Mouse (Mus musculus) liver, embryonic 13.5 days (tissue): ENCODE data around the gene Ttc23. TPM values are rescaled to one million over a fixed set of nuclear protein-coding genes. Genes with fewer than 3 reads are reported as not detected.

ENCODE experiments used
- ATAC-seq: fragments of 200-750 bp; cut with Nextera tagmentation; 2 replicates; pipeline ENCODE4 v1.8.0; 2017; ENCODE audit warnings: low read depth, mild to moderate bottlenecking, moderate number of reproducible peaks, moderate library complexity
- DNase-seq: peaks from one replicate; pipeline ENCODE4 v3.0.0; 2022
- H3K27ac ChIP-seq: fragments of 300-500 bp; sonication (generic); 2 replicates; pipeline ENCODE4 v1.5.1; 2015; ENCODE audit warnings: moderate library complexity, mild to moderate bottlenecking, inconsistent platforms
- H3K27me3 ChIP-seq: fragments of 300-500 bp; sonication (generic); 2 replicates; pipeline ENCODE4 v1.6.1; 2015; ENCODE audit warnings: mild to moderate bottlenecking, inconsistent platforms
- H3K36me3 ChIP-seq: fragments of 300-500 bp; sonication (generic); 2 replicates; pipeline ENCODE4 v1.6.1; 2015; ENCODE audit warnings: mild to moderate bottlenecking, inconsistent platforms
- H3K4me1 ChIP-seq: fragments of 300-500 bp; sonication (generic); replicated peaks from 2 replicates; pipeline ENCODE4 v1.6.1; 2015; ENCODE audit warnings: inconsistent platforms
- H3K4me2 ChIP-seq: fragments of 300-500 bp; sonication (generic); 2 replicates; pipeline ENCODE4 v1.6.1; 2015; ENCODE audit warnings: inconsistent platforms, mild to moderate bottlenecking, moderate library complexity
- H3K4me3 ChIP-seq: fragments of 300-500 bp; sonication (generic); replicated peaks from 2 replicates; pipeline ENCODE4 v1.5.1; 2015; ENCODE audit warnings: mild to moderate bottlenecking, inconsistent platforms
- H3K9ac ChIP-seq: fragments of 300-500 bp; sonication (generic); 2 replicates; pipeline ENCODE4 v1.6.1; 2015; ENCODE audit warnings: mild to moderate bottlenecking, inconsistent platforms
- H3K9me3 ChIP-seq: fragments of 300-500 bp; sonication (generic); replicated peaks from 2 replicates; pipeline ENCODE4 v1.6.1; 2016; ENCODE audit warnings: inconsistent platforms
- WGBS: fragments of 180-500 bp; shearing (Covaris S2); methylation state at CpG from one replicate; pipeline ENCODE4 v1.1.7; 2015; ENCODE audit not compliant: insufficient replicate concordance; 5-methylcytosine and 5-hydroxymethylcytosine counted together
- polyA plus RNA-seq: library from polyadenylated mRNA; unstranded; fragments of >200 nt; fragmentation: Nextera tagmentation; extraction: Ambion mirVana; gene quantifications from 2 replicates; pipeline ENCODE4 v1.2.1, GENCODE M21; 2015

Gene Ttc23
- polyA plus RNA-seq: 4.3 and 4.9 TPM in 2 replicates

DNA sequence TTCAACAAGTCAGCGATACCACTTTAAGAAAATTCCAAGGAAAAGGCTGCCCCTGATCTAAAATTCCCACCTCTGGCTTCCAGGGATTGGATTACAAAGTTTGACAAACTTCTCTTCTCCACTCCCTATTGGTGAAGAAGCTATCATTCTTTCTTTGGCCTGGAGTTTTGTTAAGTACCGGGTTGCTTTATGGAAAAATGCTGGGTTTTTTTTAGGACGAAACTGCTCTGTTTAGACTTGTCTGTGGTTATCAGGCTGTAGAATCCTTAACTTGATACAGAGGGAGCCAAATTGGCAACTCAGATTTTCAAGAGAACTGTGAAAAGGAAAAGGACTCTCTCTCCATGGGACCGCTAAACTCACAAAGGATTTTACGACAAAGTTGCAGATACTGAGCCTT is at the start of gene Ttc23:
TSS of gene Ttc23 (plus strand) at position 134 of the 400 bp plus-strand sequence.
- peak within 1 kb of the TSS; percentile 87 for H3K4me2 ChIP-seq
- peak within 1 kb of the TSS; percentile 81 for H3K4me3 ChIP-seq
- H3K27ac ChIP-seq: no peak within 1 kb of the TSS
- H3K36me3 ChIP-seq: no peaks in the 10 kb centered on the region
- H3K4me1 ChIP-seq: peaks cover 21% of the 10 kb centered on the region
- H3K9ac ChIP-seq: peak within 1 kb of the TSS; percentile 89
- ATAC-seq (no peak), DNase-seq (no peak)
- 36% methylated on average over 5 of the region's 5 CpGs for WGBS
- no peaks in the 10 kb centered on the region for H3K9me3 ChIP-seq
- H3K27me3 ChIP-seq: no peaks in the 10 kb centered on the region

DNA sequence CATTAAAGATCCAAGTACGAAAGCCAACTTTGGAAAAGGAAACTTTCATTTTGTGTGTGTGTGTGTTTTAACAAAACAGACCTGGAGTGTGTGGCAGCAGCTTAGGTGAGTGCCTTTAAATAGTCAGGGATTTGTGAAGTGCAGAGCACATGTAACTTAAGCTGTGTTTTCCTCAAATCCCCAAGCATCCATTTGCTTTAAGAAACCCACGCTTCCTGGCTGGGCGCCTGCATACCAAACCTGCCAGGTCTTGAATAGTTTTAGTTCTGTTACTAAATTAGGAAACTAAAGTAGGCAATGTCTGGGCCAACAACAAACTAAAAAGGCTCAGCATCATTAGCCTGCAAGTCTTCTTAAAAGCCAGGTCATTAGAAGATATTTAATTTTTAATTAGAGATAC is 49.2 kb upstream of the Ttc23 start:
- no peak for ATAC-seq
- no peaks in the 10 kb centered on the region for H3K9me3 ChIP-seq
- WGBS: 77% methylated on average over 3 of the region's 3 CpGs
- no peak for DNase-seq
- H3K4me2 ChIP-seq: no peak overlapping the region
- H3K27me3 ChIP-seq: no peaks in the 10 kb centered on the region
- H3K4me1 ChIP-seq: peaks cover 4% of the 10 kb centered on the region; the same call in 1 of the 2 replicates
- H3K36me3 ChIP-seq: no peaks in the 10 kb centered on the region
- no peak overlapping the region for H3K4me3 ChIP-seq
- H3K27ac ChIP-seq: no peak overlapping the region
- no peak overlapping the region for H3K9ac ChIP-seq

- Histone ChIP-seq H3K4me2 (no peak overlapping the region), H3K27me3 (no peaks in the 10 kb centered on the region), H3K36me3 (no peaks in the 10 kb centered on the region), H3K9me3 (no peaks in the 10 kb centered on the region), H3K4me3 (no peak overlapping the region), H3K4me1 (no peaks in the 10 kb centered on the region), H3K9ac (no peak overlapping the region), H3K27ac (no peak overlapping the region)
- ATAC-seq: no peak
- no peak for DNase-seq
- WGBS: 68% methylated on average over 6 of the region's 6 CpGs
Observed at GRCm38 (mm10) chr7:67605114-67605513, 42.1 kb upstream of the Ttc23 start.

DNA sequence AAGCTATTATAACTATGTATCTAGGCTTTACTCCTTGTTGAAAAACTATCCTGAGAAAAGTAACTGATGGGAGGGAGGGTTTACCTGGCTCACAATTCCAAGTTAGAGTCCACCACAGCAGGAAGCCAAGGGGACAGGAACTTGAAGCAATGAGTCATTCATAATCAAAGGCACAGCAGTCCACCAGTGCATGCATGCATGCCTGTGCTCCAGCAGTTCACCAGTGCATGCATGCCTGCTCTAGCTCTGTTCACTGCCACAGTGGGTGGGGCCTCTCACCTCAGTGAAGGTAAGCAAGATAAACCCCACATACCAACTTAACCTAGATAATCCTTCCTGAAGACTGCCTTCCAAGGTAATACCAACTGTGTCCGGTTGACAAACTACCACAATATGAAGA is 41.0 kb upstream of the Ttc23 start:
- WGBS: 59% methylated on average over 1 of the region's 1 CpGs

GRCm38 (mm10) chr7:67607669-67608347 is 39.4 kb upstream of the Ttc23 start:
- H3K27me3 ChIP-seq: no peaks in the 10 kb centered on the region
- no peaks in the 10 kb centered on the region for H3K4me1 ChIP-seq
- 69% methylated on average over 5 of the region's 5 CpGs for WGBS
- DNase-seq: no peak
- no peak overlapping the region for H3K4me3 ChIP-seq
- H3K9ac ChIP-seq: no peak overlapping the region
- ATAC-seq: no peak
- H3K27ac ChIP-seq: no peak overlapping the region
- H3K4me2 ChIP-seq: no peak overlapping the region
- no peaks in the 10 kb centered on the region for H3K36me3 ChIP-seq
- H3K9me3 ChIP-seq: no peaks in the 10 kb centered on the region

More for the DNA sequence above, 41.0 kb upstream of the Ttc23 start:
- H3K4me2 ChIP-seq: no peak overlapping the region
- no peaks in the 10 kb centered on the region for H3K9me3 ChIP-seq
- no peaks in the 10 kb centered on the region for H3K4me1 ChIP-seq
- DNase-seq (no peak), ATAC-seq (no peak)
- no peak overlapping the region for H3K4me3 ChIP-seq
- no peak overlapping the region for H3K27ac ChIP-seq
- no peaks in the 10 kb centered on the region for H3K27me3 ChIP-seq
- no peak overlapping the region for H3K9ac ChIP-seq
- H3K36me3 ChIP-seq: no peaks in the 10 kb centered on the region

- H3K27me3 ChIP-seq: no peaks in the 10 kb centered on the region
- 72% methylated on average over 4 of the region's 4 CpGs for WGBS
- H3K27ac ChIP-seq: no peak overlapping the region
- H3K9ac ChIP-seq: no peak overlapping the region
- H3K4me3 ChIP-seq: no peak overlapping the region
- no peaks in the 10 kb centered on the region for H3K4me1 ChIP-seq
- ATAC-seq (no peak), DNase-seq (no peak)
- H3K4me2 ChIP-seq: no peak overlapping the region
- H3K36me3 ChIP-seq: no peaks in the 10 kb centered on the region
- no peaks in the 10 kb centered on the region for H3K9me3 ChIP-seq
Observed at GRCm38 (mm10) chr7:67608348-67609024, 38.7 kb upstream of the Ttc23 start.

- Histone ChIP-seq H3K4me2 (no peak overlapping the region), H3K27ac (no peak overlapping the region), H3K4me3 (no peak overlapping the region), H3K9ac (no peak overlapping the region), H3K9me3 (no peaks in the 10 kb centered on the region), H3K27me3 (no peaks in the 10 kb centered on the region), H3K4me1 (no peaks in the 10 kb centered on the region), H3K36me3 (no peaks in the 10 kb centered on the region)
- WGBS: 52% methylated on average over 10 of the region's 10 CpGs
- DNase-seq: no peak
- no peak for ATAC-seq
Observed at GRCm38 (mm10) chr7:67613795-67614463, 33.3 kb upstream of the Ttc23 start.

GRCm38 (mm10) chr7:67614464-67614861 is 32.7 kb upstream of the Ttc23 start:
- Histone ChIP-seq H3K4me1 (no peaks in the 10 kb centered on the region), H3K4me2 (no peak overlapping the region), H3K36me3 (no peaks in the 10 kb centered on the region), H3K9me3 (no peaks in the 10 kb centered on the region), H3K9ac (no peak overlapping the region), H3K4me3 (no peak overlapping the region), H3K27me3 (no peaks in the 10 kb centered on the region), H3K27ac (no peak overlapping the region)
- DNase-seq (no peak), ATAC-seq (no peak)
- WGBS: 67% methylated on average over 7 of the region's 7 CpGs

- Histone ChIP-seq H3K4me3 (no peak overlapping the region), H3K9ac (no peak overlapping the region), H3K27me3 (no peaks in the 10 kb centered on the region), H3K4me2 (no peak overlapping the region), H3K36me3 (no peaks in the 10 kb centered on the region), H3K4me1 (no peaks in the 10 kb centered on the region), H3K9me3 (no peaks in the 10 kb centered on the region), H3K27ac (no peak overlapping the region)
- WGBS: 58% methylated on average over 4 of the region's 4 CpGs
- no peak for DNase-seq
- no peak for ATAC-seq
Observed at GRCm38 (mm10) chr7:67616890-67617289, 30.3 kb upstream of the Ttc23 start.

- Histone ChIP-seq H3K27me3 (no peaks in the 10 kb centered on the region), H3K27ac (no peak overlapping the region), H3K4me3 (no peak overlapping the region)
Observed at GRCm38 (mm10) chr7:67617646-67618045, 29.6 kb upstream of the Ttc23 start.

DNA sequence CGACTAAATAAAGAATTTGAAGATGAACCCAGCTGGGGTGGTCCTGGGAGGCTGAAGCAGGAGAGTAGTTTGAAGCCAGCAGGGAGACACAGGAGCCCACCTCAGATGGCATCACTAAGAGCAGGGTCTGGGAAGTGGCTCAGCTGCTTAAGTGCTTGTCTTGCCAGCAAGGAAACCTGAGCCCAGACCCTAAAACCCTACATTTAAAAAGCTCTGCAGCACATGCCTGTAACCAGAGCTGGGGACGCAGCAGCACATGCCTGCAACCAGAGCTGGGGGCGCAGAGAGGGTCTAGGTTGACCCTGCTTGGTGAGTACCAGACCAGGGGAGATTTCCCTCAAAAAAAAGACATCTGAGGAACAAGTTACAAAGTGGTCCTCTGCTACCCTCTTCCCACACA is 28.9 kb upstream of the Ttc23 start:
- Histone ChIP-seq H3K9me3 (no peaks in the 10 kb centered on the region), H3K4me3 (no peak overlapping the region), H3K9ac (no peak overlapping the region), H3K36me3 (no peaks in the 10 kb centered on the region), H3K27ac (no peak overlapping the region), H3K4me2 (no peak overlapping the region), H3K27me3 (no peaks in the 10 kb centered on the region), H3K4me1 (no peaks in the 10 kb centered on the region)
- ATAC-seq: no peak
- DNase-seq: no peak
- WGBS: 63% methylated on average over 3 of the region's 3 CpGs

More at GRCm38 (mm10) chr7:67617646-67618045, 29.6 kb upstream of the Ttc23 start:
- 87% methylated on average over 10 of the region's 10 CpGs for WGBS
- DNase-seq (no peak), ATAC-seq (no peak)
- Histone ChIP-seq H3K9ac (no peak overlapping the region), H3K4me2 (no peak overlapping the region), H3K36me3 (no peaks in the 10 kb centered on the region), H3K4me1 (no peaks in the 10 kb centered on the region), H3K9me3 (no peaks in the 10 kb centered on the region)
